Mouse (Mus musculus): Measurements from ENCODE around the gene Adap2. TPM values are rescaled to one million over a fixed set of nuclear protein-coding genes. Genes with fewer than 3 reads are reported as not detected.
A peak's percentile ranks its signal among the peaks of the same experiment; 100 is the strongest.
"Not testable (repeated sequence)": the region's sequence is repeated elsewhere in the genome, so short reads cannot be mapped to it uniquely, and the experiment has no call there.

Adap2 gene
- polyA plus RNA-seq, 1 experiment from 2014 or later = 1.7 TPM

GRCm38 (mm10) chr11:80148313-80148712 lies 5.6 kb upstream of the Adap2 start:
- no peak overlapping the region for H3K9ac ChIP-seq
- H3K4me1 ChIP-seq = no peaks in the 10 kb centered on the region
- H3K9me3 ChIP-seq = no peaks in the 10 kb centered on the region
- H3K4me3 ChIP-seq (replicated peaks) = no peak overlapping the region
- peaks cover 16% of the 10 kb centered on the region for H3K27me3 ChIP-seq
- no peak overlapping the region for H3K4me2 ChIP-seq
- H3K27ac ChIP-seq = no peak overlapping the region
- no peaks in the 10 kb centered on the region for H3K36me3 ChIP-seq (replicated peaks)
- no peak for ATAC-seq (ENCODE audit: low FRiP score)
- WGBS = 68% methylated on average over 1 of the region's 1 CpGs

- peaks cover 22% of the 10 kb centered on the region for H3K27me3 ChIP-seq
- H3K27ac ChIP-seq; H3K4me2 ChIP-seq; H3K4me1 ChIP-seq; H3K4me3 ChIP-seq (replicated peaks); H3K36me3 ChIP-seq (replicated peaks); H3K9me3 ChIP-seq; H3K9ac ChIP-seq; ATAC-seq (ENCODE audit: low FRiP score): not testable (repeated sequence)
- 80% methylated on average over 2 of the region's 4 CpGs for WGBS
Observed at GRCm38 (mm10) chr11:80148974-80149373, 4.9 kb upstream of the Adap2 start.

GRCm38 (mm10) chr11:80149412-80150023 lies 4.4 kb upstream of the Adap2 start:
- ATAC-seq (ENCODE audit: low FRiP score) = no peak
- Histone ChIP-seq H3K36me3 (replicated peaks) (no peaks in the 10 kb centered on the region), H3K27ac (no peak overlapping the region), H3K27me3 (peaks cover 28% of the 10 kb centered on the region), H3K9me3 (no peaks in the 10 kb centered on the region), H3K4me1 (peaks cover 10% of the 10 kb centered on the region), H3K9ac (no peak overlapping the region), H3K4me2 (no peak overlapping the region), H3K4me3 (replicated peaks) (no peak overlapping the region)
- WGBS = 84% methylated on average over 8 of the region's 8 CpGs

DNA sequence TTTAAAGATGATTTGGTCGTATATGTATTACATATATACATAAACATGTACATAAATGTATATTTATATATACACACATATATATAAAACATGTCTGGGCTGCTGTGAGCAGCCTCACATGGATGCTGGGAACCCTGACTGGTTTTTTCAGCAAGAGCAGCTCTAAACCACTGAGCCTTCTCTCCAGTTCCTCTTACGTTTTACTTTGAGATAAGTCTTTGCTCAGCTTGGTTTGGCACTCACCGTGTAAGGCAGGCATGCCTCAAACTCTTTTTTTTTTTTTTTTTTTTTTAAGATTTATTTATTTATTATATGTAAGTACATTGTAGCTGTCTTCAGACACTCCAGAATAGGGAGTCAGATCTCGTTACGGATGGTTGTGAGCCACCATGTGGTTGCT lies 3.3 kb upstream of the Adap2 start:
- no peak overlapping the region for H3K4me3 ChIP-seq (replicated peaks)
- no peak overlapping the region for H3K27ac ChIP-seq
- peaks cover 38% of the 10 kb centered on the region for H3K27me3 ChIP-seq
- no peaks in the 10 kb centered on the region for H3K9me3 ChIP-seq
- H3K36me3 ChIP-seq (replicated peaks) = no peaks in the 10 kb centered on the region
- H3K4me1 ChIP-seq = peaks cover 10% of the 10 kb centered on the region
- 81% methylated on average over 5 of the region's 5 CpGs for WGBS
- no peak for ATAC-seq (ENCODE audit: low FRiP score)
- no peak overlapping the region for H3K9ac ChIP-seq
- H3K4me2 ChIP-seq = no peak overlapping the region

DNA sequence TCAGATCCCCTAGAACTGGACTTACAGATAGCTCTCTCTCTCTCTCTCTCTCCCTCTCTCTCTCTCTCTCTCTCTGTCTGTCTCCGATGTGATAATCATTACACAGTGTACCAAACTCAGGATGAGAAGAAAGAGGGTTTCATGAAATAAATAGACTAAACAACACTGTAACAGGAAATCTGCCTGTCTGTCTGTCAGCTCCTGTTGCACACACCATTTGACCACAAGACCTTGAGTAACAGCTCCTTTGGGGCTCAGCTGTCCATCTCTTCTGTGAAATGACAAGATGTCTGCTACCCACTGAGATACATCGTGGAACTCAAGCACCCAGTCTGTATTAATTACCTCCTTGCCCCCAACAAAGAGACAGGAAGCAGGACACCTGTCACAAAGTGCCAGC lies 2.4 kb upstream of the Adap2 start:
- no peaks in the 10 kb centered on the region for H3K36me3 ChIP-seq (replicated peaks)
- no peak overlapping the region for H3K4me2 ChIP-seq
- H3K4me3 ChIP-seq (replicated peaks) = no peak overlapping the region
- no peak overlapping the region for H3K27ac ChIP-seq
- ATAC-seq (ENCODE audit: low FRiP score) = no peak
- peaks cover 46% of the 10 kb centered on the region for H3K27me3 ChIP-seq
- WGBS = 80% methylated on average over 2 of the region's 2 CpGs
- no peaks in the 10 kb centered on the region for H3K9me3 ChIP-seq
- peaks cover 10% of the 10 kb centered on the region for H3K4me1 ChIP-seq
- no peak overlapping the region for H3K9ac ChIP-seq

DNA sequence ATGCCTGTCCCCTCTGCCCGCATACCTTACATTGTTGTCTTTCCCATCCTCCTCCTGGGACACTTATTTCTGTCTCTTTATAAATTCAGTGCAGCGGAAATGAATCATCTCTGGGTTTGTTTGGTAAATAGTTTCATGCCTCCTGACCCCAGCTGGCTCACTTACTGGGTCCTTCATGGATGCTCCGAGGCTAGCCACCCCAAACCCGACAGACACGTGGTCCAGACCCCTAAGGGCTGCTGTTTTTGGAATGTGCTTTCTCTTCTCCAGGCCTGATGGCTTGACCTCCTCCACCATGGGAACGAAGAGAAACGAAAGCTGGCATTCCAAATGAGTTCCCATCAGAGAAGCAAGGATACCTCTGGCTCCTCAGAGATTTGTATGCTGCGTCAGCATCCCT lies 1.5 kb upstream of the Adap2 start:
- no peaks in the 10 kb centered on the region for H3K9me3 ChIP-seq
- no peak overlapping the region for H3K4me3 ChIP-seq (replicated peaks)
- 82% methylated on average over 8 of the region's 8 CpGs for WGBS
- H3K36me3 ChIP-seq (replicated peaks) = no peaks in the 10 kb centered on the region
- ATAC-seq (ENCODE audit: low FRiP score) = no peak
- H3K27ac ChIP-seq = no peak overlapping the region
- H3K4me2 ChIP-seq = no peak overlapping the region
- peaks cover 10% of the 10 kb centered on the region for H3K4me1 ChIP-seq
- H3K27me3 ChIP-seq = peaks cover 54% of the 10 kb centered on the region
- no peak overlapping the region for H3K9ac ChIP-seq

DNA sequence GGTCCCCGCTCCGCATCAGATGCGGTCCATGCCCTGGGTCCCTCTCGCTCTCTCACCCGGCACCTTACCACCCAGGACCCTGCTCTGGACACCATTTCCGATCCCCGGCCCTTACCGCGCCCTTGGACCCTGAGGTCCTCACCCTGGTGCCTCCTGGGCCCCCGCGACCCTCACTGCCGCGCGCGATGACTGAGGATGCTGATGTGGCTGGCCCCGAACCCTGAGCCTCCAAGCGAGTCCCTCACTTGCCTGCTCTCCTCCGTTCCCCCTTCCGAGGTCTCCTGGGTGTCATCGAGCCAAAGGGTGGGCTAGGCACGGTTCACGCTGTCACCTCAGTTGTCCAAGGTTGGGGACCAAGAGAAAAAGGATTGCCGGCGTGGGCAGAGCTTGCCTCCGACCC lies 596 bp downstream of the Adap2 start:
- no peak overlapping the region for H3K27ac ChIP-seq

GRCm38 (mm10) chr11:80155541-80155940 lies 1.6 kb downstream of the Adap2 start:
- no peak for ATAC-seq (ENCODE audit: low FRiP score)
- Histone ChIP-seq H3K4me3 (replicated peaks) (no peak overlapping the region), H3K9ac (no peak overlapping the region), H3K9me3 (no peaks in the 10 kb centered on the region), H3K27me3 (peaks cover 60% of the 10 kb centered on the region), H3K4me2 (no peak overlapping the region), H3K36me3 (replicated peaks) (no peaks in the 10 kb centered on the region), H3K4me1 (peaks cover 10% of the 10 kb centered on the region), H3K27ac (no peak overlapping the region)
- 88% methylated on average over 8 of the region's 8 CpGs for WGBS

More for the DNA sequence above, 596 bp downstream of the Adap2 start:
- Histone ChIP-seq H3K36me3 (replicated peaks) (no peaks in the 10 kb centered on the region), H3K9me3 (no peaks in the 10 kb centered on the region), H3K9ac (no peak overlapping the region), H3K4me1 (peaks cover 10% of the 10 kb centered on the region), H3K27me3 (peaks cover 60% of the 10 kb centered on the region), H3K4me3 (replicated peaks) (peak overlapping the region; percentile 49), H3K4me2 (peak overlapping the region; percentile 75)
- WGBS = 30% methylated on average over 25 of the region's 25 CpGs
- no peak for ATAC-seq (ENCODE audit: low FRiP score)

- Histone ChIP-seq H3K4me2 (no peak overlapping the region), H3K9ac (no peak overlapping the region), H3K4me1 (peaks cover 10% of the 10 kb centered on the region), H3K4me3 (replicated peaks) (no peak overlapping the region), H3K27me3 (peaks cover 60% of the 10 kb centered on the region), H3K27ac (no peak overlapping the region), H3K36me3 (replicated peaks) (no peaks in the 10 kb centered on the region), H3K9me3 (no peaks in the 10 kb centered on the region)
- 89% methylated on average over 4 of the region's 4 CpGs for WGBS
- ATAC-seq (ENCODE audit: low FRiP score) = no peak
Observed at GRCm38 (mm10) chr11:80155961-80156360, 2.1 kb downstream of the Adap2 start.

DNA sequence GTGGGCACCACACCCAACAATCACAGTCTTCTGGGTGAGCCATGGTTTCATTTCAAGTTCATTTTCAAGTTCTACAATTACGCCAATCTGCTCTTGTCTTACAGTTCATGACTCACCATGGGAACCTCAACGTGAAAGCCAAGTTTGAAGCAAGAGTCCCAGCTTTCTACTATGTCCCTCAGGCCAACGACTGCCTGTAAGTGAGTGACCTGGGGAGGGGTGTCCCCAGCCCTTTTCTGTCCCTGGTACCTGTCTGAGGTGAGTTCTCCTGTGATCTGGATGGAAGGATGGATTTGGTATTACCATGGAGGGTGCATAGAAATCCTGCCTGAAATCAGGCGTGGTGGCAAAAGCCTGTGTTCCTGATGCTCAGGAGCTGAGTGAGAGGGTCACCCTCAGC lies 2.9 kb downstream of the Adap2 start:
- no peak for ATAC-seq (ENCODE audit: low FRiP score)

DNA sequence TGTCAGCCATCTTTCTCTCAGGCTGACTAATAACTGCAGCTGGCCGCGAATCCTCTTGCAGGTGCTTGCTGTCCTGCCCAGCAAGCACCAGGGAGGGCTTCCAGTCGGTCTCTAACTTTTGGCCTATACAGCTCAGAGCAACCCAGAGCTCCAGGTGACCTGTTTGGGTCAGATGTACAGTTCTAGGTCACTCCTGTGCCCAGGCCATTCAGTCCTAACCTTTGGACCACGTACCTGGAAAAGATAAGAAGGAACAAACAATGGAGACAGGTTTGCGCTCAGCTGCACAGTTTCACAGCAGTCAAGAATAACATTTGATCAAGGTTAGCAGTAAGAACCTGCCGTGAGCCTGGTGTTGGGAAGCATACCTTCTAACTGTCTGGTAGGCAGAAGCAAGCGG lies 5.1 kb downstream of the Adap2 start:
- Histone ChIP-seq H3K4me1 (peaks cover 5% of the 10 kb centered on the region), H3K4me3 (replicated peaks) (no peak overlapping the region), H3K9me3 (no peaks in the 10 kb centered on the region), H3K4me2 (no peak overlapping the region), H3K36me3 (replicated peaks) (no peaks in the 10 kb centered on the region), H3K9ac (no peak overlapping the region), H3K27ac (no peak overlapping the region), H3K27me3 (peaks cover 37% of the 10 kb centered on the region)
- 86% methylated on average over 7 of the region's 7 CpGs for WGBS
- no peak for ATAC-seq (ENCODE audit: low FRiP score)

More for the DNA sequence above, 2.9 kb downstream of the Adap2 start:
- H3K4me3 ChIP-seq (replicated peaks) = no peak overlapping the region
- no peaks in the 10 kb centered on the region for H3K36me3 ChIP-seq (replicated peaks)
- H3K9ac ChIP-seq = no peak overlapping the region
- H3K27me3 ChIP-seq = peaks cover 59% of the 10 kb centered on the region
- whole genome bisulfite sequencing = 82% methylated on average over 4 of the region's 4 CpGs
- H3K9me3 ChIP-seq = no peaks in the 10 kb centered on the region
- no peak overlapping the region for H3K4me2 ChIP-seq
- no peak overlapping the region for H3K27ac ChIP-seq
- H3K4me1 ChIP-seq = peaks cover 10% of the 10 kb centered on the region

- Histone ChIP-seq H3K4me3 (replicated peaks) (no peak overlapping the region), H3K9me3 (no peaks in the 10 kb centered on the region), H3K27me3 (peaks cover 17% of the 10 kb centered on the region), H3K36me3 (replicated peaks) (no peaks in the 10 kb centered on the region), H3K4me1 (no peaks in the 10 kb centered on the region), H3K4me2 (no peak overlapping the region), H3K9ac (no peak overlapping the region), H3K27ac (no peak overlapping the region)
- no peak for ATAC-seq (ENCODE audit: low FRiP score)
- WGBS = 86% methylated on average over 4 of the region's 4 CpGs
Observed at GRCm38 (mm10) chr11:80161041-80161440, 7.1 kb downstream of the Adap2 start.

GRCm38 (mm10) chr11:80163362-80164116 lies 9.6 kb downstream of the Adap2 start:
- Histone ChIP-seq H3K9me3 (no peaks in the 10 kb centered on the region), H3K4me2 (no peak overlapping the region), H3K36me3 (replicated peaks) (no peaks in the 10 kb centered on the region), H3K9ac (no peak overlapping the region), H3K4me1 (no peaks in the 10 kb centered on the region), H3K4me3 (replicated peaks) (no peak overlapping the region), H3K27ac (no peak overlapping the region), H3K27me3 (no peaks in the 10 kb centered on the region)
- no peak for ATAC-seq (ENCODE audit: low FRiP score)
- 74% methylated on average over 7 of the region's 7 CpGs for WGBS
